Mouse (Mus musculus) intestine, embryonic 15.5 days (tissue): ENCODE measurements around the gene Arl8b. TPM values are rescaled to one million over a fixed set of nuclear protein-coding genes. Genes with fewer than 3 reads are reported as not detected.
"Not testable (repeated sequence)": the region's sequence is repeated elsewhere in the genome, so short reads cannot be mapped to it uniquely, and the experiment has no call there.

Experiments
- ATAC-seq: fragments of 200-750 bp; cut with Nextera tagmentation; 2 replicates; pipeline ENCODE4 v1.8.0; 2017; ENCODE audit warnings: moderate TSS enrichment, moderate library complexity
- H3K27ac ChIP-seq: fragments of 300-500 bp; sonication (generic); 2 replicates; pipeline ENCODE4 v1.5.1; 2015; ENCODE audit warnings: mild to moderate bottlenecking, inconsistent platforms
- H3K27me3 ChIP-seq: fragments of 300-500 bp; sonication (generic); replicated peaks from 2 replicates; pipeline ENCODE4 v1.6.1; 2015; ENCODE audit warnings: inconsistent platforms
- H3K36me3 ChIP-seq: fragments of 300-500 bp; sonication (generic); 2 replicates; pipeline ENCODE4 v1.6.1; 2015; ENCODE audit warnings: inconsistent platforms
- H3K4me1 ChIP-seq: fragments of 300-500 bp; sonication (generic); replicated peaks from 2 replicates; pipeline ENCODE4 v1.6.1; 2015; ENCODE audit warnings: inconsistent platforms
- H3K4me2 ChIP-seq: fragments of 300-500 bp; sonication (generic); replicated peaks from 2 replicates; pipeline ENCODE4 v1.6.1; 2015; ENCODE audit warnings: mild to moderate bottlenecking, inconsistent platforms
- H3K4me3 ChIP-seq: fragments of 300-500 bp; sonication (generic); replicated peaks from 2 replicates; pipeline ENCODE4 v1.5.1; 2015; ENCODE audit warnings: inconsistent platforms
- H3K9ac ChIP-seq: fragments of 300-500 bp; sonication (generic); 2 replicates; pipeline ENCODE4 v1.6.1; 2015; ENCODE audit warnings: inconsistent platforms
- H3K9me3 ChIP-seq: fragments of 300-500 bp; sonication (generic); 2 replicates; pipeline ENCODE4 v1.6.1; 2016; ENCODE audit warnings: inconsistent platforms
- WGBS: fragments of 180-500 bp; shearing (Covaris S2); methylation state at CpG from one replicate; pipeline ENCODE4 v1.1.7; 2015; 5-methylcytosine and 5-hydroxymethylcytosine counted together
- polyA plus RNA-seq: library from polyadenylated mRNA; unstranded; fragments of >200 nt; fragmentation: Nextera tagmentation; extraction: Ambion mirVana; gene quantifications from 2 replicates; pipeline ENCODE4 v1.2.1, GENCODE M21; 2015

Arl8b gene
- polyA plus RNA-seq, 1 experiment from 2014 or later = 98.8 TPM

DNA sequence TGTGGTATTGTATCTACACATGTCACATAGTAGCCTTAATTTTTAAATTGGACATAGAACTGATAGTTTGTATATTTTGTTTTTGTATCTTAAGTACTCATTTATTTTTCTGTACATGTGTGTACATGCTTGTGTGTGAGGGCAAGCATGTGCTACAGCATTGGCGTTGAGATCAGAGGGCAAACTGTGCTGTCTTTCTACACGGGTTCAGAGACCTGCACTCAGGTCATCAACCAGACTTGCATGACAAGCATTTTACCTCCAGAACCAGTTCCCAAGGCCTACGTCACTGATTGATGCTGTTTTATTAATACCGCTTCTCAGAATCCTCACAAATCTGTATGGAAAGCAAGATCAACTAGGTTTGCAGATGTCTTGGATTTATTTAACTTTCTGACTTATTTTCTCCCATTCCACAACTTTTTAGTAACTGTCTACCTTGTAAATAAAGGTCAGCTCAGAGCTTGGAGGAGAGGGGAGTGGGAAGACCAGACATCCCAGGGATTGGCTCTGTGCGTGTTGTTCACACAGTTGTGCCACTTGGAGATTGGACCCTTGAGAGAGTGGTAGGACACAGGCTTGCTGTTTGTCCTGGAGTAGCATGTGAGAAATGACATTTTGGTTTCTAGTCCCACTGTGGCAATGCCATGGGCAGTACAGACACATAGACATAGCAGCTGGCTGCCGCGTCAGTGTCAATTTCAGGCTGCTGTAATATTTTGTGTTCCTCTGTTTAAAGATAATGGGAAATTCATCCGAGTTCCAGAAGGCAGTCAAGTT, 58.2 kb downstream of the Arl8b start:
- H3K27me3 ChIP-seq = no peaks in the 10 kb centered on the region
- H3K9ac ChIP-seq = no peak overlapping the region
- 94% methylated on average over 8 of the region's 8 CpGs for WGBS
- no peak overlapping the region for H3K4me2 ChIP-seq
- H3K4me1 ChIP-seq = peaks cover 4% of the 10 kb centered on the region; the same call in 1 of the 2 replicates
- no peak overlapping the region for H3K27ac ChIP-seq
- ATAC-seq = no peak
- no peaks in the 10 kb centered on the region for H3K9me3 ChIP-seq
- H3K36me3 ChIP-seq = peaks cover 5% of the 10 kb centered on the region; the same call in 1 of the 2 replicates
- H3K4me3 ChIP-seq = no peak overlapping the region

DNA sequence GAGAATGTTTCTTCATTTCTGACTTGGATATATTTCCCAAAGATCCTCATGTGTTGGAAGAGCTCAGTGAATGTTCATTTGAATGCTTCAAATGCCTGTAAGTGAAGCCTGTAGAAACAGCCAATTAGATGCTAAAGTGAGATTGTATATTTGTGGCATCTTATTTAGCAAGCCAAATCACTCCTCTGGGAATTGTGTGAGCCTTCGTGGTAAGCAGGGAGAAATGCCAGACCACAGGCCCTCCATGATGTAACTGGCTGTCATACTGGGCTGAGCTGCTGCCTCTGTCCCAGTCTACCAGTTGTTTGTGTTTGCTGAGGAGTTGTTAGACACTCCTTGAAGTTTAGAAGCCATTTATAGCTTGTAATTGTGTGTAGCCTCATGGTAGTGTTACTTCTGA, 60.8 kb downstream of the Arl8b start:
- 77% methylated on average over 1 of the region's 1 CpGs for WGBS

DNA sequence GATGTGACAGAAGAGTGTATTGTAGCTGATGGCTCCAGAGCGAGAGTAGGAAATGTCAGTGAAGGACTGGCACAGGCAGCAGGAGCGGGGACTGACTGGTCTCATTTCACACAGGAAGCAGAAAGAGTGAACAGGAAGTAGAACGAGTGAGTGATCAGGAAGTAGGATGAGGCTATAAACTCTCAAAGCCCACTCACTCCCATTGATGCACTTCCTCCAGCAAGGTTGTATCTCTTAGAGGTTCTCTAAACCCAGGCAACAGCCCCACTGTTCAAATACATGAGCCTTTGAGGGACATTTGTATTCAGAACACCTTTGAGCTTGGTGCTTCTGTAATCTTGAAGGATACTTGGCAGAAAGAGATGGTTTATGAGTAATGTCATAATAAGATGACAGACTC, 61.2 kb downstream of the Arl8b start:
- Histone ChIP-seq H3K4me1 (no peaks in the 10 kb centered on the region), H3K36me3 (peaks cover 9% of the 10 kb centered on the region; the same call in 1 of the 2 replicates)
- WGBS = 79% methylated on average over 3 of the region's 3 CpGs

More for the DNA sequence above, 60.8 kb downstream of the Arl8b start:
- Histone ChIP-seq H3K9me3 (no peaks in the 10 kb centered on the region), H3K36me3 (peaks cover 7% of the 10 kb centered on the region; the same call in 1 of the 2 replicates), H3K4me3 (no peak overlapping the region), H3K9ac (no peak overlapping the region), H3K4me2 (no peak overlapping the region), H3K4me1 (no peaks in the 10 kb centered on the region), H3K27me3 (no peaks in the 10 kb centered on the region), H3K27ac (no peak overlapping the region)
- no peak for ATAC-seq

DNA sequence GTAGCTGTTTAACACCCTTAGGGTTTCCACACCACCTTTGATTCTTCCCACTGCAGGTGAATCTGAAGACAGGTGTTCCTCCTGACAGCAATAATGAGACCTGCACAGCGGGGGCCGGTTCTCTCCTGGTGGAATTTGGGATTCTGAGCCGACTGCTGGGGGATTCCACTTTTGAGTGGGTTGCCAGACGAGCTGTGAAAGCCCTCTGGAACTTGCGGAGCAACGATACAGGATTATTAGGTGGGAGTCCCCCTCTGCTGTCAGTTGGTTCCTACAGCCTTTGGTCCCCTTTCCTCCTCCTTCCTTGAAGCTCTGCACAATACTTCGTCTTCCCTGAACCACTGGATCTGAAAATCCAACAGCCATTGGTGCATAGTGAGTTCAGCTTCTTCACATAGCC, 61.9 kb downstream of the Arl8b start:
- H3K27ac ChIP-seq = no peak overlapping the region
- no peak for ATAC-seq
- H3K36me3 ChIP-seq = peaks cover 12% of the 10 kb centered on the region; the same call in 1 of the 2 replicates
- H3K4me1 ChIP-seq = no peaks in the 10 kb centered on the region
- H3K9ac ChIP-seq = no peak overlapping the region
- H3K4me2 ChIP-seq = no peak overlapping the region
- H3K9me3 ChIP-seq = no peaks in the 10 kb centered on the region
- WGBS = 93% methylated on average over 7 of the region's 7 CpGs
- no peaks in the 10 kb centered on the region for H3K27me3 ChIP-seq
- no peak overlapping the region for H3K4me3 ChIP-seq

More for the DNA sequence above, 61.2 kb downstream of the Arl8b start:
- H3K4me2 ChIP-seq = no peak overlapping the region
- no peak overlapping the region for H3K27ac ChIP-seq
- no peak overlapping the region for H3K9ac ChIP-seq
- H3K4me3 ChIP-seq = no peak overlapping the region
- no peak for ATAC-seq
- no peaks in the 10 kb centered on the region for H3K9me3 ChIP-seq
- H3K27me3 ChIP-seq = no peaks in the 10 kb centered on the region

DNA sequence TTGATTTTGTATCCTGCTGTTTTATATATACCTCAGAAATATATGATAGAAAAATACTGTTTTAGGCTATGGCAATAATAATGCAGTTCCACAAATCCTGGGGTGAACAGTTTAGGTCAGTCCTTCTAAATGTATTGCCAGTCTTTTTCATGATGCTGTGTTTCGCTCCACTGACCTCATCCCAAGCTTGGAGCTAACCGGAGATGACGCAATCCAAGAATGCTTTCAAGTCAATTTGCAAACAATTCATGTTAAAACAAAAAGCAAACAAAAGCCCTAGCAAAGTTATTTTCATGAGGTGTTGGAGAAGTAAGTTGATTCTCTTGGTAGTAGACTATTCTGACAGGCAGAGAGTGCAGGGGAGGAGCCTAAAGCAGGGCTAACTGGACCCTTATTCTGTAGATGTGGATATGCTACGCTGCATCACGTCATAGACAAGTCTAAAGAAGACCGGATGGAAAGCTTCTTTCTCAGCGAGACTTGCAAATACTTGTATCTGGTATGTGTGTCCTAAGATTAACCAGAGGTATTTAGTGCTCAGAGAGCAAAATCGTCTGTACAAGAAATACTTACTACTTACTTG, 69.3 kb downstream of the Arl8b start:
- H3K27me3 ChIP-seq = no peaks in the 10 kb centered on the region
- H3K36me3 ChIP-seq = peaks cover 30% of the 10 kb centered on the region
- no peaks in the 10 kb centered on the region for H3K4me1 ChIP-seq
- no peaks in the 10 kb centered on the region for H3K9me3 ChIP-seq
- H3K27ac ChIP-seq = no peak overlapping the region
- H3K4me3 ChIP-seq = no peak overlapping the region
- H3K9ac ChIP-seq = no peak overlapping the region
- H3K4me2 ChIP-seq = no peak overlapping the region
- ATAC-seq = no peak
- WGBS = 85% methylated on average over 8 of the region's 8 CpGs

DNA sequence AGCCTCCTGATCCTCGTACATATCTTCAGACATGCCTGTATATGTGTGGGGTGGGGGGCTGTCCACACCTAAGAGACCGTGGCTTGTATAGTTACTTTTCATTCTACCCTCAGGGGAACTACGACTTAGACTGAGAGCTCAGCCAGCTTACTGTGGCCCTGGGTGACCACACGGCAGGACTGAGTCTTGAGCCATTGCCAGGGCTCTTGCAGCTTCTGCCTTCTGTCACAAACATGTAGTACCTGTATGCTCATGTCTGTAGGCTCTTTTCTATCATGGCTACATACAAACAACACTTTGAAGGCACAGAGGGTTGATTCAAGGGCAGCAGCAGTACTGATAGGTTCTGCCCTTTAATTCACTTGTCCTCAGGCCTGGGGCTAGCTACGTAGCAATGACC, 70.1 kb downstream of the Arl8b start:
- ATAC-seq = no peak
- Histone ChIP-seq H3K4me2 (no peak overlapping the region), H3K27ac (no peak overlapping the region), H3K36me3 (peaks cover 30% of the 10 kb centered on the region), H3K4me3 (no peak overlapping the region), H3K4me1 (no peaks in the 10 kb centered on the region), H3K9me3 (no peaks in the 10 kb centered on the region), H3K27me3 (no peaks in the 10 kb centered on the region), H3K9ac (no peak overlapping the region)
- WGBS = 97% methylated on average over 5 of the region's 5 CpGs

DNA sequence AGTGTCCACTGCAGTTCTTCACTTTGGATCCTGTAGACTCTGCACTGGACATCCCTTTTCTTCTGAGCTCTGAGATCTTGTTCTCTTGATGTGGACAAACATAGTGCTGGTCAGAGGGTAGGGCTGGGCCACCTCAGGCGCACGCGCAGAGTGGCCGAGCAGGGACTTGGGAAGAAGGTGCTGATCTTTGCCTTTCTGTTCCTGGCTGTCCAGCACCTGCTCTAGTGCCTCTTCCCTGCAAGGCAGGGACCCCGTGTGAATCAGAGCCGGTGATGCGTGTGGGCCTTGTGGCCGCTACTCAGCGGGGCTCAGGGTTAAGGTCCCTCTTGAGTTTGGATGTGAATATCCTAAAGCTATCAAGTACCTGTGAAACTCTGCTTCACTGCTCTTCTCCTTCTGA, 75.7 kb downstream of the Arl8b start:
- Histone ChIP-seq H3K4me1 (no peaks in the 10 kb centered on the region), H3K36me3 (peaks cover 13% of the 10 kb centered on the region; the same call in 1 of the 2 replicates), H3K9ac (no peak overlapping the region), H3K4me2 (no peak overlapping the region), H3K27me3 (no peaks in the 10 kb centered on the region), H3K9me3 (peaks cover 5% of the 10 kb centered on the region; the same call in 1 of the 2 replicates), H3K27ac (no peak overlapping the region), H3K4me3 (no peak overlapping the region)
- no peak for ATAC-seq
- 94% methylated on average over 9 of the region's 9 CpGs for WGBS

DNA sequence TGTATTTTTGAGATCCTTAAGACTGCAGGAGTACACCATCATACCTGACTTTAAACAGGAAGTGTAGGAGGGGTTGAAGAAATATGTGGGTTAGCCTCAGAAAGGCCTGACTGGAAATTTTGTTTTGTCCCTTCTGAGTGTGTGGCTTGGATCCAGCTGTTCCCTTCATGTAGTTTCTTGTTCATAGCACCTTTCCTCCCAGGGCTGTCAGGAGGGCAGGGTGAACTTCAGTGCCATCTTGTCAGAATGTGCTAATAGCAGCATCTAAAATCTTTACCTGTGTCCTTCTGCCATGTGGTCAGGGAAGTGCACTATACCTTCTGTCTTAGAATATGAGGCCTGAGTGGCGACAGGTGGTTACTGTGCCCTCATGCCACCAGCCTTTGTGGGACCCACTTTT, 78.3 kb downstream of the Arl8b start:
- no peak overlapping the region for H3K9ac ChIP-seq
- ATAC-seq = no peak
- 0 out of 2 replicates have a peak, but pooled peaks cover 3% of the 10 kb centered on the region for H3K36me3 ChIP-seq
- H3K4me2 ChIP-seq = no peak overlapping the region
- no peaks in the 10 kb centered on the region for H3K27me3 ChIP-seq
- H3K4me1 ChIP-seq = no peaks in the 10 kb centered on the region
- peaks cover 5% of the 10 kb centered on the region; the same call in 1 of the 2 replicates for H3K9me3 ChIP-seq
- no peak overlapping the region for H3K4me3 ChIP-seq
- WGBS = 94% methylated on average over 1 of the region's 1 CpGs
- H3K27ac ChIP-seq = no peak overlapping the region

DNA sequence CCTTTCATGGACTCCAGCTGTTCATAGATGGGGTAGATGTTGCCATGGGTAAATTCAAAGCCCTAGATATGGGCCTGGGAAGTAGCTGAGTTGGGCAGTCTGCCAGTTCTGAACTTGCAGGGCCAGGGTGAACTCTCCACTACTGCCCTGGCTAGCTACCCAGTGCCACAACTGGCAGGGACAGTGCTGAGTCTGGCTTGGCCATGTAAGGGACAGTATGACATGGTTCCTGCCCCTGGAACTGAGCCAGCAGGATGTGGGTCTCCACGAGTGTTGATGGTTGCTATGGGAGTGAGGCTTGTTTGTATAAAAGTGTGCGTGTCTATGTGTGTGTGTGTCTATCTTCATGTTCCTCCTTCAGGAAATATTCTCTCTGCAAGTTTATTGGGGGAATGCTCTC, 79.6 kb downstream of the Arl8b start:
- 73% methylated on average over 2 of the region's 2 CpGs for WGBS
- H3K27me3 ChIP-seq = no peaks in the 10 kb centered on the region
- no peak; the same call in 1 of the 2 replicates for ATAC-seq

DNA sequence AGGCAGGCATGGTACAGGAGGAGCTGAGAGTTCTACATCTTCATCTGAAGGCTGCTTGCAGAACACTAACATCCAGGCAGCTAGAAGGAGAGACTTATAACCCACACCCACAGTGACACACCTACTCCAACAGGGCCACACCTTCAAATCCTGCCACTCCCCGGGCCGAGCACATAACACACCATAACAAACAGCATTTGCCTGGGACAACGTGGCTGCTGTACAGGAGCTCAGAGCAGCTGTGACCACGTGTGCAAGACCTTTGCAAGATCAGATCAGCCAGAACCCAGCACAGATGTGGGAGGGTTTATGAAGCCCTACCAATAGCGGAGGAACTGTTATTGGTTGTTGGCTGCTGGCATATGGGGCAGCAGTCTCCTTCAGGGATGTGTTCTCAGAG, 83.4 kb downstream of the Arl8b start:
- WGBS = 63% methylated on average over 5 of the region's 5 CpGs
- peak; percentile 47 for ATAC-seq
- no peaks in the 10 kb centered on the region for H3K27me3 ChIP-seq
- H3K4me2 ChIP-seq = no peak overlapping the region
- H3K4me3 ChIP-seq = no peak overlapping the region
- H3K27ac ChIP-seq = no peak overlapping the region
- H3K4me1 ChIP-seq = no peaks in the 10 kb centered on the region
- peaks cover 5% of the 10 kb centered on the region; the same call in 1 of the 2 replicates for H3K9me3 ChIP-seq
- H3K36me3 ChIP-seq = no peaks in the 10 kb centered on the region
- no peak overlapping the region for H3K9ac ChIP-seq

More for the DNA sequence above, 79.6 kb downstream of the Arl8b start:
- Histone ChIP-seq H3K4me3 (no peak overlapping the region), H3K4me2 (no peak overlapping the region), H3K9me3 (peaks cover 5% of the 10 kb centered on the region; the same call in 1 of the 2 replicates), H3K4me1 (no peaks in the 10 kb centered on the region), H3K27ac (no peak overlapping the region), H3K9ac (no peak overlapping the region), H3K36me3 (0 out of 2 replicates have a peak, but pooled peaks cover 3% of the 10 kb centered on the region)

DNA sequence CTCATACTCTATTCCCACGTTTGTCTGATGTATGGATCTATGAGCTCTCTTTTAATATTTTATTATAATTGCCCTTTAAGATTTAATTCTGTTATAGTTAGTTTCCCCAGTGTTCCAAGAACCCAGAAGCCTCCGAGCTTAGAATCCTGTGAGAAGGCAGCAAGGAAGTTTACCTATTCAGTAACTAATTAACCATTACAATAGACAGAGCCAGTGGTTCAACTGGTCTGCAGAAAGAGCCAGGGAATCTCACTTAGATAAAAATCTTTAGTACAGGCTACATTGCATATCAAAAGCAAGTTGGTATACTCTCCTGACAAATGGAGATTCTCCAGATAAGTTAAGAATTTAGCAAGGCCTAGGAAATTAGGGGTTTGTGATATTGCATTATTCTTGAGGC, 86.1 kb downstream of the Arl8b start:
- H3K4me3 ChIP-seq, H3K27ac ChIP-seq, H3K36me3 ChIP-seq, H3K4me1 ChIP-seq, H3K9me3 ChIP-seq, ATAC-seq, H3K9ac ChIP-seq, H3K27me3 ChIP-seq, H3K4me2 ChIP-seq: not testable (repeated sequence)
- WGBS = 38% methylated on average over 2 of the region's 2 CpGs

DNA sequence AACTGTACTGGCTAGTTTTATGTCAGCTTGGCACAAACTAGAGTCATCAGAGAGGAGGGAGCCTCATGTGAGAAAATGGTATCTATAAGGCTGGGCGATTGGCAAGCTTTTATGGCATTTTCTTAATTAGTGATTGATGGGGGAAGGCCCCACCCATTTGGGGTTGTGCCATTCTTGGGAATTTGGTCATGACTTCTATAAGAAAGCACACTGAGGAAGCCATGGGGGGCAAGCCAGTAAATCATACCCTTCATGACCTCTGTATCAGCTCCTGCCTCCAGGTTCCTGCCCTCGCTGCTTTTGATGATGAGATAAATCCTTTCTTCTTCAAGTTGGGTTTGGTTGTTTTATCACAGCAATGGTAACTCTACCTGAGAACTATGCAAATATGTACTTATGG, 87.5 kb downstream of the Arl8b start:
- Histone ChIP-seq H3K27me3 (no peaks in the 10 kb centered on the region), H3K4me3 (no peak overlapping the region), H3K9me3 (no peaks in the 10 kb centered on the region), H3K4me2 (no peak overlapping the region), H3K9ac (no peak overlapping the region), H3K36me3 (no peaks in the 10 kb centered on the region), H3K4me1 (no peaks in the 10 kb centered on the region), H3K27ac (no peak overlapping the region)
- 76% methylated on average over 2 of the region's 2 CpGs for WGBS
- no peak for ATAC-seq
